Mouse (Mus musculus): ENCODE measurements around the gene Myog.

DNA sequence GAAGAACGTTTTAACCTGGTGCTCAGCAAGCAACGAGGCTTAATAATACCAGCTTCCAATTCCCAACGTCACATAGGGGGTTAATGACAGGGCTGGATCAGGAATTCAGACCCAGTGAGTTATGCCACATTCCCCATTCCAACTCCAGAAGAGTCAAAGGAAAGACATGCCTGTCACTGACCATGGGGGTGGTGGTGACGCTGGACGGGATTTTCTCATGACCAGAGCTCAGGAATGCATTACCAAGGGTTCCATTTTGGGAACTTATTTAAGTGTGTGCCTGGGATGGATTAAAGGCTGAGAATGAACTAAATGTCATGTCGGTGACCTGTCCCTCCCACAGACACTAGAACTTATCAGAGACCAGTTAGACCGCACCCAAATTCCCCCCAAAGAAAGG lies 13.0 kb upstream of the Myog start:
- TF ChIP-seq POLR2A (IDR thresholded peaks at IDR 0.05; ENCODE audit: control insufficient read depth, extremely low read depth, insufficient read depth, low read length, poor library complexity) (no peak), CTCF (IDR thresholded peaks at IDR 0.05; ENCODE audit: borderline replicate concordance, control insufficient read depth, extremely low read depth, insufficient read depth, low read length, poor library complexity) (no peak)

Measured in thymus, adult 2 months (tissue).